Mouse (Mus musculus): Measurements from ENCODE around the gene Kcnq2.

DNA sequence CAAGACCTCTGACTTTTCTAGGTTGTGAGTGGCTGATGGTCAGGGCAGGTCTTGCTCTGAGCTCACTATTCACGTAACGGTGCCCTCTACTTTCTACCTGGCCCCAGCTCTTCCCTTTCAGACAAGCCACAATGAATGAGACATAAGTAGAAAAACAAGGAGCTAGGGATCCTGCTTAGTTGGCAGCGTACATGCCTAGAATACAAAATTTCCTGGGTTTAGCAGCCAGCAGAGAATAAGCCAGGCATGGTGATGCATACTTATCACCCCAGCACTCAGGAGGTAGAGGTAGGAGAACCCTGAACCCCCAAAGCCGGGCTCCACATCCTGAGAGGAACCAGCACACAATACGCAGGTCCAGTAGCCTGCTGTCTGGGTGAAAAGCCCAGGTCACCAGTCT, 18.7 kb downstream of the Kcnq2 start:
- TF ChIP-seq CTCF (IDR thresholded peaks at IDR 0.05; ENCODE audit: control insufficient read depth, insufficient read depth, low read length) (no peak), POLR2A (IDR thresholded peaks at IDR 0.05; ENCODE audit: borderline replicate concordance, control insufficient read depth, low read depth, low read length) (no peak)

All from bone marrow, adult 2 months (tissue).